Mouse (Mus musculus) spleen, postnatal 36 days (tissue): ENCODE data around the gene Ptbp1.

Experiments
- DNase-seq, 2 experiments: peaks; one replicate each; pipeline ENCODE4 v3.0.0; 2022; ENCODE audit warnings: low spot score in 2 of 2, mixed read lengths in 1 of 2

The Ptbp1 gene

GRCm38 (mm10) chr10:79834769-79835398, 19.3 kb upstream of the Ptbp1 start:
- DNase-seq = peak; percentile 66 to 67

DNA sequence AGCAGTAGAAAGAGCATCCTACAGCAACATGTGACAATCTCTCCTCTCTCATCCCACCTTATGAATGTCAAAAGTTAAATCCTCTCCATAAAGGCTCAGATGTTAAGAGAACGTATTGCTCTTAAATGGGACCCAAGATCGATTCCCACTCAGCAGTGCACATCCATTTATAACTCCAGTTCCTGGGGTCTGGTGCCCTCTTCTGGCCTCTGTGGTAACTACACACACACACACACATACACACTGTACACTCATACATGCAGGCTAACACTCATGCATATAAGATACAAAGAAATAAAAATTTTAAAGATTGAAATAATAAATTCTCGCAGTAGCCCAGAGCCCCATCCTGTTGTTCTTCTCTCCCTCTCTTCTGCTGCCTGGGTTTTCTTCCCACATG, 17.3 kb upstream of the Ptbp1 start:
- DNase-seq = no peak

GRCm38 (mm10) chr10:79838151-79838550, 16.1 kb upstream of the Ptbp1 start:
- DNase-seq = no peak

- no peak for DNase-seq
Observed at GRCm38 (mm10) chr10:79840091-79840490, 14.1 kb upstream of the Ptbp1 start.

GRCm38 (mm10) chr10:79840644-79841551, 13.3 kb upstream of the Ptbp1 start:
- DNase-seq = no peak

DNA sequence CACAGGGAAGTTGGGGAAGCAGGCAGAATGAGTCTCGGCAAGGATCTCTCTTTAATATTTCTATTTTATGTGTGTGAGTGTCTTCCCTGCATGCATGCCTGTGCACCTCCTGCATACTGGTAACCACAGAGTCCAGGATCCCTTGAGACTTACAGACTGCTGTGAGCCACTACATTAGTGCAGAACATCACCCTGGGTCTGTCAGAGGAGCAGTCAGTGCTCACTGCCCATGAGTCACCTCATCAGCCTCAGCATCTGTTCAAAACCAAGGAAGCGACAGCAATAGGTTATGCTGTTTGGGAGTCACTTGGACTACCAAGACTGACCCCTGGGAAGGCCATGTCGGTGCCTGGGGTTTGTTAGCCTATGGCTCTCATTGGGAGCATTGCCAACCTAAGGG, 11.9 kb upstream of the Ptbp1 start:
- DNase-seq = no peak

DNA sequence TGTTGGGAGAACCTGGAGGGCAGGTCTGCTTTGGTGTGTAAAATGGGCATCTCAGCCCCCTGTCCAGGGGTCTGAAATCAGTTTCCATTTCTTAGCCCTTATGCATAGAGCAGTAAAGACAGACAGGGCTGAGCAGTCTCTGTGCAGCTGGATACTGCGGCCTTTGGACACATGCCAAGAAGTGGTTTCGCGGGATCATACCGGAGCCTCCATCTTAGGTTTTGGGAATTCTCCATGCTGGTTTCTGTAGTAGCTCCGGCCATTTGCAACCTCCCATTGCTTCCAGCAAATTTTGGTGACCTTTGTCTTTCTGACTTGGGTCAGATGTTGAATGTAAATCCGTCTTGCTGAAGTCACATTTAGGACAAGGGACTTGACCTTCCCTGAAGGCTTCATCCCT, 10.8 kb upstream of the Ptbp1 start:
- no peak for DNase-seq

- no peak for DNase-seq
Observed at GRCm38 (mm10) chr10:79846553-79846952, 7.7 kb upstream of the Ptbp1 start.

DNA sequence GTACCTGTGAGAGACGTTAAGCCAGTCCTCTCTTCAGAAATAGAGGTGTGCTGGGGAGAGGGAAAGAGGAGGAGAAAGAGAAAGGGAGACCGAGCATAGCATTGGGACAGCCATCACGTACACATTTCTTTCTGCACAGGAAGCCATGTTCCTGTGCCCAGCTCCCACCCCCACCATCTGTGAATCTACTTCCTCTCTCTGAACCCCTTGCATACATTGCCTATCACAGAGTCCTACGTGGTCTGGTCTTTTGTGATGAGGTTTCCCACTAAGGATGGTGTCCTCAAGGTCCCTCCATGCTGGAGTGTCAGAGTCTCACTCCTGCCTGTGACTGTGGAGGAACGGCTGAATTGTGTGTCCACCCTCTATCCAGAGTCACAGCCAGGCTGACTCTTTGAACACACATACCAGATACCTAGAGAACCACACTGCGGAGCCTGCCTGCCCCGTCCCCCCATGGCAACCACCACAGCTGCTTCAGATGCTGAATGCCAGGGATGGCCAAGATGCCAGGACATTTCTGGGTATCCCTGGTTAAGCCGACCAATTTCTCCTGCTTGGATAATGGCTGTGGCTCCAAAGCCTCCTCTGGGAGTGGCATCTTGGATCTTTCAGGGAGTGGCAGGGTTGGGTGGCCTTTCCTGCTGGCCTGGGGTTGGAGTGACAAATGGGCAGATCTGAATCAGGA, 4.1 kb upstream of the Ptbp1 start:
- DNase-seq = peak in 1 of 2 experiments; percentile 52

GRCm38 (mm10) chr10:79851653-79852052, 2.6 kb upstream of the Ptbp1 start:
- DNase-seq = no peak

DNA sequence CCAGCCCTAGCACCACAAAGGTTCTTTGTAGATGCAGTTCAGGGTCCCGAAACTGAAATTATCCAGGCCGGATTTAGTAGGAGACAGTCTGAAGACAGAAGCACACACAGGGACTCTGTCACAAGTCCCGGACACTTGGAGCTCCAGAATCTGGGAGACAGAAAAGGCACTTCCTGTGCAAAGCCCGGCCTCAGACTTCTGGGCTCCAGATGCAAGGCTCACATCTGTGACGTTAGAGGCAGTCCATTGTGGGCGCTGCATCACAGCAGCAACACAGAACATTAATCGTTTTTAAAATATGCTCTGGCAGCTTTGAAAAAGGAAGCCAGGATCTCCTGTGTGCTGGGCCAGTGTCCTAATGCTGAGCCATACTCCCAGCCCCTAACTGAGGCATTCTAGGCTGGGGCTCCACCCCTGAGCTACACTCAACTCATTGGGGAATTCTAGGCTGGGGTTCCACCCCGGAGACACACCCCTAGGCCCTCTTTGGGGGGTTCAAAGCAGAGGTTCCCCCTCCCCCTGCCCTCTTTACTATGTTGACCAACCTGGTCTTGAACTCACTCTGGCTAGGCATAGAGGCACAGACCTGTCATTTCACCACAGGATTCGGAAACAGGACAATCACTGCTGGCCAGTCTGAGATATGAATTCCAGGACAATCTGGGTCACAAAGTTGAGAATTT, 2.0 kb upstream of the Ptbp1 start:
- DNase-seq = no peak

GRCm38 (mm10) chr10:79852827-79853226, 1.4 kb upstream of the Ptbp1 start:
- no peak for DNase-seq

DNA sequence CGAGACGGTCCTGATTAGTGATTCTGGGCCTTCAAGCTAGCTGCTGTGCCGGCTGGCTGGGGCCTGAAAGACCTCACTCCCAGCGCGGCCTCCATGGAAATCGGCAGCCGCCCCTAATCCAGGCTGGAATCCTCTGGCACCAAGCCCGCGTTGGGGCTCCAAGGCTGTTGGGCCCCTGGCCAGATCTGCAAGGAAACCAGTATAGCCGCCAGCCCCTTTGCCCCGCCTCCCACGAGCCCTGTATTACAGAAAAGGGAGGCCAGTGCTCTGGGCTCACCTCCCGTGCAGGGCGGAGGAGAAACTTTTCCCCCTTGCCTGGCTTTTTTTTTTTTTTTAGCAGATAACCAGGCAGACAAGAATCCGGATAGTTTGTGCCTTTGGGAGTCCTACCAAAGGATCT, 835 bp upstream of the Ptbp1 start:
- peak; percentile 68 to 75 for DNase-seq

DNA sequence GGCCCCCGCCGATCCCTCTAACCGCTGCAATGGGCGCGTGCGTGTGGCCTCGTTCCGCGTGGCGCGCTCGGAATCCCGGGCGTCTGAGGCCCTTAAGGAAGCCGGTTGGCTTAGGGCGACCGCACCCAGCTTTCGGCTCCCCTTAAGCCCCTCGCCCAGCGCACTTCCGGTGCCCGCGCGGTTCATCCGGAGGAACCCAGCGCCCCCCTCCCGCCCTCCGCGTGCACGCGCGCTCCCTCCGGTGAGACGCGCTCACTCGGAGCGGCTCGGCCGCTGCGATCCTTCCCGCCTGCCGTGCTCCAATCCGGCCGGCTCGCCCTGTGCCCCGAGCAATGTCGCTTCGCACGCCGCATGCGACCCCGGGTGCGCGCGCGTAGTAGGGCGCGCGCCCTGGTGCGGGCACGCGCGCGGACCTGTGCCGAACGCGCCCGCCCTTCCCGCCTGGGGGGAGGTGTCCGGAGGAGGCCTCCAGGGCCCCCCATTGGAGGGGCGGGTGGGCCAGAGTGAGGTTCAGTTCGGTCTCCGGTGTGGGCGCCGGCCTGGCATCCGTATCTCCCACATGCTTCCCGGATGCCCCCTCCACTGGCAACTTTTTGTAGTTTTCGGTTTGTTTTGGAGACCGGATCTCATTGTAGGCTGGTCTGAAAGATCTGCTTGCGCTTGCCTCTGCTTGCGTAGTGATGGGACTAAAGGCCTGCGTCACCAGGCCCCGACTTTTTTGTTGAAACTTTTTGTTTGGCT, 744 bp downstream of the Ptbp1 start:
- DNase-seq = peak; percentile 74 to 77

DNA sequence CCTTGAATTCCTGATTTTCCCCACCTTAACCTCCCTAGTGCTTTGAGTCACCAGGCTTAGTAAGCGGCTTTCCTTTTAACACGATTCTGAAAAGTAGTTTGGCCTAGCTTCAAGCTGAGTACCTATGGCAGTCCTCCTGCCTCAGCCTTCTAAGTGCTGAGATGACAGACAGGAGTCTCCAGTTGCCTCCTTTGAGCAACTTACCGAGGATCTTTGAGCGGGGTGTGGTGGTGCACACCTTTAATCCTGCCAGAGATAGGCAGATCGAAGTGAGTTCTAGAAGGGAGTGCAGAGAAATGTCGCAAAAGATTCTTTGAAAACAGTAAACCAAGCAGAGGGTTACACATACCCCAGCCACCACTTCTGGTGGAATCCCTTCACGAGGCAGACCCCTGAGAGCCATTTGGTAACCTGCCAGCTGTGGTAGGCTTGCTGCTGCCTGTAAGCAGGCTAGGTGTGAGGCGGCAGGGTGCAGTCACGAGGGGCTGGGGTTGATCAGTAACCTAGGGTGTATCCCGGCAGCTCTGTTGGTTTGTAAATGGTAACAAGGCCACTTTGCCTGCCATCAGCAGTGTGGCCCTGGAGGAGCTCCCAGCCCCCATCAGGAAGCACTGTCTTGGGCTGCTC, 1.4 kb downstream of the Ptbp1 start:
- DNase-seq = no peak

GRCm38 (mm10) chr10:79856280-79856679, 2.1 kb downstream of the Ptbp1 start:
- no peak for DNase-seq

DNA sequence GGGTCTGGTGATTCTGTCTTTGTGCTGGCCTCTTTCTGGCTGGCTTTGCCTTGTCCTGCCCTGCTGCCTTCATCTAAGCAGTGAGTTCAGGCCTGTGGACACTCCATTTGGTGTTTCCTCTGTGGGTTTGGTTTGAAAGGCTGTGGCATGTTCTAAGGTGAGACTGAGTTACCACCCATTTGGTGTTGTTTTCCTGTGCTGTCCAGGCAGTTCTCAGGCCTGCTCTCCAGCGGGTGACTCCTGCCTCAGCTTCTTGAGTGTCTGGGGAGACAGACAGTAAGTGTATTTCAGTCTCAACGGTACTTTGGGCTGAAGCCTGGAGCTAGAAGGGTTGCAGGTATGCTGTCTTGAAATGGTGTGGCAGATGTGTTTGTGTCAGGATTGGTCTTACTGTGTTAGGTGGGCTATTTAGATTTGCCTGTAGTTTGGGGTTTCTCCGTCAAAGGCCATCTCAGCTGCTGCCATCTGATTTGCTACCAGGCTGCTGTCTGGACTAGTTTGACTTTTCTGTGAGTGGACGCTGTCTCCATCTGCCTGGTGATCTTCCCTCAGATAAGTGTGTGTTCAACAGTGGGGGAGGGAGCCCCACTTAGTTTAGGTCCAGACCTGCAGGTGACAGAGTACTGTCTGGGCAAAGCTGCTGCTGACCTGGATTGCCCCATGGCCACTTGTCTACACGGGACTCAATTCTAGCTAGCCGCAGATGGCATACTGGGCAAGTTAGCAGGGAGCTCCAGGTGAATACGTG, 2.7 kb downstream of the Ptbp1 start:
- no peak for DNase-seq

DNA sequence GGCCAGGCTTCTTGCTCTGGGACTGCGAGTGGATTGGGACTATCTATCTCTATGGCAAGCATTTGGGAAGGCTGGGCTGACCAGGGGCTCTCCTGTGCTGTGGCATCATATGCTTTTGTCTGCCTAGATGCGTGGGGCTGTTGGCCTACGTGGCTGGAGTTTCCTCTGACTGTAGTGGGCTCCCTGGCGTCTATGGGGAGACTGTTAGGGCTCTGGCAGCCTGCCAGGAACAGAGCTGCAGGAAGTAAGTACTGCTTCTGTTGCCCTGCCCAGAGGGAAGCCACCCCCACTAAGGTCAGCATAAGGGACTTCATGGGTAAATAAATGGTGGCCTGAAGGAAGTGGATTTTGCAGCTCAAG, 3.2 kb downstream of the Ptbp1 start:
- DNase-seq = peak; percentile 70 to 78

DNA sequence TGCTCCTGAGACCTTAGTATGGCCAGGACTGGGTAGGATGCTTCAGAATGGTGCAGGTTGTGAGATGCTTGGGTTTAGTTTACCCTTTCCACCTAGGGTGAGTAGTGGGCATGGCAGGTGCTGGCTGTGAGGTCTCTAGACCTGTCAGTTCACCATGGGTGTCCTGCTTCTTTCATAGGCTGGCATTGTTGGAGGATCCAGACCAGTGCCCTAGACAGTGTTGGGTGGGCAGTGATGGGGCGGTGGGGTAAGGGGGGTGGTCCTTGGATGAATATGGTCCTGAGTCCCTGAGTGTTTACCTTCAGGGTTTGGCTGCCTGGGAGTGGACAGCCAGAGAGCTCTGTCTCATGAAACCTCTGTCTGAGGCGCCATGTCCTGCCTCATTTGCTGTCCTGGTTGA, 3.7 kb downstream of the Ptbp1 start:
- no peak for DNase-seq

- no peak for DNase-seq
Observed at GRCm38 (mm10) chr10:79858416-79859074, 4.3 kb downstream of the Ptbp1 start.
